Mouse (Mus musculus): ENCODE data around the gene D430041D05Rik. TPM values are rescaled to one million over a fixed set of nuclear protein-coding genes. Genes with fewer than 3 reads are reported as not detected.

Gene D430041D05Rik
- polyA plus RNA-seq (2012; rRNA removed; ENCODE audit: low replicate concordance): 0.91 TPM in 1 of 2 replicates, not detected in the other

DNA sequence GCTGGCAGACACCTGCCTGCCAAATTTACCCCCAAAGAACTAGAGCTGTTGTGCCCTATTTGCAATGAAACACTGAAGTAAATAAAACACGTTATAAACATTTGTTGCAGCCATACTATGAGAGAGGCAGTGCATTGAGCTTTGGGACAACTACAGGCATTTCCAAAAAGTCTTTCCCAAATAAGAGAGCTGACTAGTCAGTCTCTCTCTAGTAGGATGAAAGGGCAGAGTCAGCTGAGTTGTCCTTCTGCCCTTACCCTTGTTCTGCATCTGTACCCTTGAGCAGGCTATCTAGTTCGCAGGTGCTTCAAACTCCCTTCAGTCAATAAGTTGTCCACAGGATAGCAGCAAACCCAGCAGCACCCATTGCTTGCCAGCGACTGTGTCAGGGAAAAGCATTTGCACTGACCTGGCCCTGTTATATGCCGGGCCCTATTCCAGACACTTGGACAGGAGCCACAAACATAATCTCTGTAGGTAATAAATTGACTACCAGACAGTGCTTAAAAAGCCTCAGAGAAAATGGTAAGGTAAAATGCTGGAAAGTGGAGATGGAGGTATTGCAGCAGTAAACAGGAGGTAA, at the start of gene D430041D05Rik:
Gene D430041D05Rik (minus strand): TSS at position 51 of the 583 bp plus-strand sequence.

DNA sequence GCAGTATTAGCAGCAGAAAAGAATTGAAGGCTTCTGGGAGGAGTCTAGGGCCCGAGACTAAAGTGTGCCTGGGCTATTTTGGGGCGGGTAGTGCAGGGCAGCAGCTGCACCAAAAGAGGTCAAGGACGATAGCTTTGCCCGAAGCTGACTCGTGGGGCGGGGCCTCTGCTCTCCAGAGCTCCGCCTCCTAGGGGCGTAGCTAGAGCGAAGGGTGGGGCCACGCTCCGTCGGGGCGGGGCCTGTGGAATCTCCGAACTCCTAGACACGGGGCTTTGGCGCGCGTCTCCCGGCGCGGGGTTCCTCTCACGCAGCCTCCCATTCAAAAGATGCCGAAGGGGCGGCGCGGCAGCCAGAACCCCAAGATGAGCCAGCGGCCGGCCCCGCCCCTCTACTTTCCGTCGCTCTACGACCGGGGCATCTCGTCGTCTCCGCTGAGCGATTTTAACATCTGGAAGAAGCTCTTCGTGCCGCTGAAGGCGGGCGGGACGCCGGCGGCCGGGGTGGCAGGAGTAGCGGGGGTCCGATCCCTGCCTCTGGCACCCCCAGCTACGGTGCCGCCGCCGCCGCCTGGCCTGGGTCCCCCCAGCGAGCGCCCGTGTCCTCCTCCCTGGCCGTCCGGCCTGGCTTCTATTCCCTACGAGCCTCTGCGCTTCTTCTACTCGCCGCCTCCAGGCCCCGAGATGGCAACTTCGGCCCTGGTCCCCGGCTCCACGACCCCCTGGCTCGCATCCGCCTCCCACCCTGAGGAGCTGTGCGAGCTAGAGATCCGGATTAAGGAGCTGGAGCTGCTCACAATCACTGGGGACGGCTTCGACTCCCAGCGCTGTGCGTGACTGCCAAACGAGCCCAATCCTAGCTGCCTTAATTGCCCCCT, 288.1 kb downstream of the D430041D05Rik start, which contains the start of gene A930018P22Rik:
Gene A930018P22Rik (plus strand): TSS at position 265 of the 874 bp plus-strand sequence.

DNA sequence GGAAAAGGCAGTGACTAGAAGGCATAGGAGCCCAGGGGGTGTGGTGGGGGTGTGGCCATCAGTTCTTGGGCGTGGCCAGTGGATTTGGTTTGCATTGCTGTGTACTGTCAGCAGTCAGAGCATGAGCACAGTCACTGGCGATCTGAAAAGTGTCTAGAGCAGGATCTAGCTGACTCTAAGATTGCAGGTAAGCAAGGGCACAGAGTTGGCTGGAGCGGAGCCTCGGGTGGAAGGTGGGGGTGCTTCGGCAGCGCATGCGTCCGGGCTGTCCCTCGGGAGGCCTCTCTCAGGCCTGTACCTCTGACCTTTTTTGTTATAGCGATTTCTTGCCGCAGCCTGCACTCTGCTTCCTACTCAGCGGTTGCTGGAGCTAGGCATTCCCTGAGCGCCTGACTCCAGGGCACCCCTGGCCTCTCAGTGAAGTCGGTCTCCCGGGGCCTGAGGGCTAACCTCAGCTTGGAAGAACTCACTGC, 315.0 kb downstream of the D430041D05Rik start, which contains the start of gene Cd59a:
Gene Cd59a (plus strand): TSS at position 61 of the 473 bp plus-strand sequence.

Other genes starting within 250 kb of the D430041D05Rik start
- 51.7 and 52.2 TPM in 2 replicates for gene Hipk3, start 83.4 kb upstream of the D430041D05Rik start, polyA plus RNA-seq (2012; rRNA removed; ENCODE audit: low replicate concordance)
- 5.7 and 14.4 TPM in 2 replicates for gene Cstf3, start 179.5 kb upstream of the D430041D05Rik start, polyA plus RNA-seq (2012; rRNA removed; ENCODE audit: low replicate concordance)